Mouse (Mus musculus) kidney, postnatal 4 days (tissue): ENCODE measurements around the gene 1700029I15Rik.
A peak's percentile ranks its signal among the peaks of the same experiment; 100 is the strongest.

Source experiments
- DNase-seq, 2 experiments: peaks; one replicate each; pipeline ENCODE4 v3.0.0; 2021; ENCODE audit warnings: mixed read lengths in 2 of 2

The 1700029I15Rik gene

GRCm38 (mm10) chr2:92381901-92382588 lies at the start of gene 1700029I15Rik:
Gene 1700029I15Rik (plus strand): TSS chr2:92382538.
- no peak for DNase-seq

GRCm38 (mm10) chr2:92342418-92342817 lies 39.9 kb upstream of the 1700029I15Rik start:
- no peak for DNase-seq

GRCm38 (mm10) chr2:92347191-92347590 lies 35.1 kb upstream of the 1700029I15Rik start:
- no peak for DNase-seq

- DNase-seq, result no peak
Observed at GRCm38 (mm10) chr2:92349589-92350425, 32.5 kb upstream of the 1700029I15Rik start.

GRCm38 (mm10) chr2:92350686-92351085 lies 31.7 kb upstream of the 1700029I15Rik start:
- no peak for DNase-seq

- DNase-seq, result no peak
Observed at GRCm38 (mm10) chr2:92353402-92353801, 28.9 kb upstream of the 1700029I15Rik start.

GRCm38 (mm10) chr2:92354224-92354623 lies 28.1 kb upstream of the 1700029I15Rik start:
- DNase-seq, result no peak

- DNase-seq, result no peak
Observed at GRCm38 (mm10) chr2:92359301-92359700, 23.0 kb upstream of the 1700029I15Rik start.

GRCm38 (mm10) chr2:92360186-92360823 lies 22.0 kb upstream of the 1700029I15Rik start:
- peak; percentile 40 to 61 for DNase-seq

GRCm38 (mm10) chr2:92360893-92361292 lies 21.4 kb upstream of the 1700029I15Rik start:
- DNase-seq, result peak; percentile 67 to 71

GRCm38 (mm10) chr2:92361795-92362194 lies 20.5 kb upstream of the 1700029I15Rik start:
- peak in 1 of 2 experiments; percentile 6 for DNase-seq

- no peak for DNase-seq
Observed at GRCm38 (mm10) chr2:92362571-92363228, 19.6 kb upstream of the 1700029I15Rik start.

GRCm38 (mm10) chr2:92364086-92364485 lies 18.3 kb upstream of the 1700029I15Rik start:
- no peak for DNase-seq

- peak in 1 of 2 experiments; percentile 12 for DNase-seq
Observed at GRCm38 (mm10) chr2:92365568-92365967, 16.8 kb upstream of the 1700029I15Rik start.

- DNase-seq, result peak; percentile 46 to 60
Observed at GRCm38 (mm10) chr2:92367383-92368029, 14.8 kb upstream of the 1700029I15Rik start.

- no peak for DNase-seq
Observed at GRCm38 (mm10) chr2:92370375-92370774, 12.0 kb upstream of the 1700029I15Rik start.

GRCm38 (mm10) chr2:92370821-92371805 lies 11.2 kb upstream of the 1700029I15Rik start:
- peak; percentile 93 to 96 for DNase-seq

- peak; percentile 42 to 65 for DNase-seq
Observed at GRCm38 (mm10) chr2:92371971-92372690, 10.2 kb upstream of the 1700029I15Rik start.

- DNase-seq, result peak; percentile 63 to 75
Observed at GRCm38 (mm10) chr2:92372767-92373436, 9.4 kb upstream of the 1700029I15Rik start.

- DNase-seq, result no peak
Observed at GRCm38 (mm10) chr2:92373437-92373813, 8.9 kb upstream of the 1700029I15Rik start.
